Mouse (Mus musculus): ENCODE results near the gene Tnks2. TPM values are rescaled to one million over a fixed set of nuclear protein-coding genes. Genes with fewer than 3 reads are reported as not detected.

The Tnks2 gene
- total and polyA plus RNA-seq, 2 experiments: 8.6 to 50.9 TPM

GRCm38 (mm10) chr19:36832951-36833787, 863 bp upstream of the Tnks2 start:
- Histone ChIP-seq H3K9ac (ENCODE audit: low read depth, low read length) (peak overlapping the region; percentile 76), H3K4me3 (ENCODE audit: insufficient read depth, low read depth, low read length) (peak overlapping the region; percentile 99), H3K27ac (replicated peaks; ENCODE audit: insufficient read depth, low read depth, low read length) (peak overlapping the region; percentile 78), H3K4me1 (ENCODE audit: control insufficient read depth, insufficient read depth, low read length) (peaks cover 10% of the 10 kb centered on the region; the same call in 1 of the 2 replicates), H3K36me3 (ENCODE audit: control insufficient read depth, insufficient read depth, low read length) (peaks cover 2% of the 10 kb centered on the region; the same call in 1 of the 2 replicates), H3K79me2 (ENCODE audit: control insufficient read depth, insufficient read depth, low read length) (peaks cover 16% of the 10 kb centered on the region; the same call in 1 of the 2 replicates), H3K27me3 (ENCODE audit: control insufficient read depth, insufficient read depth, low read length) (no peaks in the 10 kb centered on the region)
- peak; percentile 41 for DNase-seq (ENCODE audit: extremely low read depth, low read depth, low spot score)
- 7% methylated on average over 19 of the region's 19 CpGs for WGBS
- TF ChIP-seq CTCF (IDR thresholded peaks at IDR 0.05; ENCODE audit: low read depth, low read length) (no peak), POLR2A (IDR thresholded peaks at IDR 0.05; ENCODE audit: extremely low read depth, insufficient read depth, low read length) (no peak)

DNA sequence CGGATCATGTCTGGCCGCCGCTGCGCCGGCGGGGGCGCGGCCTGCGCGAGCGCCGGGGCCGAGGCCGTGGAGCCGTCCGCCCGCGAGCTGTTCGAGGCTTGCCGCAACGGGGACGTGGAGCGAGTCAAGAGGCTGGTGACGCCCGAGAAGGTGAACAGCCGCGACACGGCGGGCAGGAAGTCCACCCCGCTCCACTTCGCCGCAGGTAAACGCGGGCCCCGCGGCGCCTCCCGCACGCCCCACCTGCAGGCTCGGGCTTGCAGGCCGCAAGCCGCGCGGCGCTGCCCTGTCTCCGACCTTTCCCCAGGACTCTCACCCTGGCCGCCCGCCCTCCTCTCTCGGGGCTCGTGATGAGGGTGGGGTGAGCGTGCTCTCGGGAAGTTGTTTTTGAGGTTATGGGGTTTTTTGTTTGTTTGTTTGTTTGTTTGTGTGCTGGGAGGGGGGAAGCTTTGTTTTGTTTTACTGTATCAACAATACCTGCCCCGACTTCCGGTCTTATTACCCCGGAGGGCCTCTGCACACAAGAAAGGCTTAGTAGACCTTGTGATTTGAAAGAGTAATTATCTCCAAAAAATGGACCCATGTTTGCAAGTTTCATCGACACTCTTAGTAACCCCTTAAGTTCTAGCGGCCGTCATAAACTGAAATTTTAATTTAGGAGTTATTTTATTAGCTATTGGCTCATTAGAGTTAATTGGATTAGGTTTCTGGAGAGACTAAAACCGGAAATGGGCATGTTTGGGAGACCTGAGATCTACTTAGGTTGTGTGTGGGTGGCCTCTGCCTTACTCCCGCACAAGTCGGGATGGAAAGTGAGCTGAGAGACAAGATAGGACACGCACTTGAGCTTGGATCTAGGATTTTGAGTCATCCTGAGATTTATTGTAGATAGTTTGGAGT, 750 bp downstream of the Tnks2 start:
- H3K4me1 ChIP-seq (ENCODE audit: control insufficient read depth, insufficient read depth, low read length): peaks cover 10% of the 10 kb centered on the region; the same call in 1 of the 2 replicates
- H3K36me3 ChIP-seq (ENCODE audit: control insufficient read depth, insufficient read depth, low read length): peaks cover 9% of the 10 kb centered on the region
- peaks cover 27% of the 10 kb centered on the region; the same call in 1 of the 2 replicates for H3K79me2 ChIP-seq (ENCODE audit: control insufficient read depth, insufficient read depth, low read length)
- H3K27me3 ChIP-seq (ENCODE audit: control insufficient read depth, insufficient read depth, low read length): no peaks in the 10 kb centered on the region
- under 1% methylated on average over 62 of the region's 62 CpGs for WGBS
- peak; percentile 66 for DNase-seq (ENCODE audit: extremely low read depth, low read depth, low spot score)
- peak overlapping the region; percentile 98 for H3K9ac ChIP-seq (ENCODE audit: low read depth, low read length)
- H3K4me3 ChIP-seq (ENCODE audit: insufficient read depth, low read depth, low read length): peak overlapping the region; percentile 99
- peak overlapping the region; percentile 94 for H3K27ac ChIP-seq (replicated peaks; ENCODE audit: insufficient read depth, low read depth, low read length)
- TF ChIP-seq CTCF (IDR thresholded peaks at IDR 0.05; ENCODE audit: low read depth, low read length) (no peak), POLR2A (IDR thresholded peaks at IDR 0.05; ENCODE audit: extremely low read depth, insufficient read depth, low read length) (0 out of 2 replicates have a peak, but pooled peaks have one; percentile 42)

DNA sequence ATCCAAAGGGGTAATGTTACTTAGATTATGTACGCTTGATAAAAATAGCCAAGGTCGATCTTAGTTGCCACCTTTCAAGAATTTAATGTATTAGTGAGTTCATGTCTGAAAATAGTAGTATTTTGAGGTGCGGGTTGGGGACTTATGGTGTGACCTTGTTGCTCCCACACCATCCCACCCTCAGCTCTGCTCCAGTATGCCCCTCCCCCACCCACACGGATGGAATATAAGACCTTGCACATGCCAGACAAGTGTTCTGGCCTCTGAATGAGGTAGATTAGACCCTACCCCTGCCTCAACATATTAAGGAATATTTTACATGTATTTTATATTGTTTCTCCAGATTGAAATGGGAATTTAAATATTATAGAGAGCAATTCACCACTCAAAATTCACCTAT, 2.0 kb downstream of the Tnks2 start:
- no peaks in the 10 kb centered on the region for H3K27me3 ChIP-seq (ENCODE audit: control insufficient read depth, insufficient read depth, low read length)
- TF ChIP-seq POLR2A (IDR thresholded peaks at IDR 0.05; ENCODE audit: extremely low read depth, insufficient read depth, low read length): no peak
- TF ChIP-seq CTCF (IDR thresholded peaks at IDR 0.05; ENCODE audit: low read depth, low read length): no peak
- H3K79me2 ChIP-seq (ENCODE audit: control insufficient read depth, insufficient read depth, low read length): peaks cover 32% of the 10 kb centered on the region; the same call in 1 of the 2 replicates
- no peak overlapping the region for H3K27ac ChIP-seq (replicated peaks; ENCODE audit: insufficient read depth, low read depth, low read length)
- WGBS: 12% methylated on average over 4 of the region's 4 CpGs
- peaks cover 10% of the 10 kb centered on the region; the same call in 1 of the 2 replicates for H3K4me1 ChIP-seq (ENCODE audit: control insufficient read depth, insufficient read depth, low read length)
- H3K4me3 ChIP-seq (ENCODE audit: insufficient read depth, low read depth, low read length): no peak overlapping the region
- H3K9ac ChIP-seq (ENCODE audit: low read depth, low read length): no peak overlapping the region
- no peak for DNase-seq (ENCODE audit: extremely low read depth, low read depth, low spot score)
- H3K36me3 ChIP-seq (ENCODE audit: control insufficient read depth, insufficient read depth, low read length): peaks cover 9% of the 10 kb centered on the region

- Histone ChIP-seq H3K4me1 (ENCODE audit: control insufficient read depth, insufficient read depth, low read length) (peaks cover 6% of the 10 kb centered on the region; the same call in 1 of the 2 replicates), H3K36me3 (ENCODE audit: control insufficient read depth, insufficient read depth, low read length) (peaks cover 16% of the 10 kb centered on the region), H3K79me2 (ENCODE audit: control insufficient read depth, insufficient read depth, low read length) (peaks cover 41% of the 10 kb centered on the region), H3K27ac (replicated peaks; ENCODE audit: insufficient read depth, low read depth, low read length) (no peak overlapping the region), H3K9ac (ENCODE audit: low read depth, low read length) (no peak overlapping the region), H3K27me3 (ENCODE audit: control insufficient read depth, insufficient read depth, low read length) (no peaks in the 10 kb centered on the region), H3K4me3 (ENCODE audit: insufficient read depth, low read depth, low read length) (no peak overlapping the region)
- no peak for DNase-seq (ENCODE audit: extremely low read depth, low read depth, low spot score)
- TF ChIP-seq CTCF (IDR thresholded peaks at IDR 0.05; ENCODE audit: low read depth, low read length) (no peak), POLR2A (IDR thresholded peaks at IDR 0.05; ENCODE audit: extremely low read depth, insufficient read depth, low read length) (no peak)
- 73% methylated on average over 3 of the region's 3 CpGs for WGBS
These were observed 6.3 kb downstream of the Tnks2 start for GRCm38 (mm10) chr19:36840301-36840700.

- DNase-seq (ENCODE audit: extremely low read depth, low read depth, low spot score): no peak
- 85% methylated on average over 11 of the region's 11 CpGs for WGBS
- Histone ChIP-seq H3K79me2 (ENCODE audit: control insufficient read depth, insufficient read depth, low read length) (peaks cover 29% of the 10 kb centered on the region), H3K4me1 (ENCODE audit: control insufficient read depth, insufficient read depth, low read length) (no peaks in the 10 kb centered on the region; the same call in 1 of the 2 replicates), H3K36me3 (ENCODE audit: control insufficient read depth, insufficient read depth, low read length) (peaks cover 33% of the 10 kb centered on the region), H3K27me3 (ENCODE audit: control insufficient read depth, insufficient read depth, low read length) (no peaks in the 10 kb centered on the region), H3K4me3 (ENCODE audit: insufficient read depth, low read depth, low read length) (no peak overlapping the region), H3K27ac (replicated peaks; ENCODE audit: insufficient read depth, low read depth, low read length) (no peak overlapping the region), H3K9ac (ENCODE audit: low read depth, low read length) (no peak overlapping the region)
- TF ChIP-seq POLR2A (IDR thresholded peaks at IDR 0.05; ENCODE audit: extremely low read depth, insufficient read depth, low read length) (no peak), CTCF (IDR thresholded peaks at IDR 0.05; ENCODE audit: low read depth, low read length) (no peak)
These were observed 9.8 kb downstream of the Tnks2 start for GRCm38 (mm10) chr19:36843866-36844265.
